Comparison of ENCODE assay signal across 23 mouse cellular contexts in genomic region chr10:43349718-43350117, GRCm38 (mm10).
DNase-seq lines count a peak whose midpoint lies in the region; ATAC-seq and TF ChIP-seq lines count a peak whose summit lies in the region.
"Had no signal": no experiment of that assay in that cellular context is flagged by ENCODE, and none has a peak within 500 bp of the region (broad histone marks: within the 10 kb centered on the region; RNA-seq: fewer than 3 reads in every experiment).

No protein-coding gene starts in this region.

- 0 out of 2 replicates have a peak, but pooled peaks cover 4% of the 10 kb centered on the region for H3K4me1 ChIP-seq in hindbrain, embryonic 16.5 days (ENCODE audit: control insufficient read depth, insufficient read depth, low read depth, low read length)
- no peaks in the 10 kb centered on the region for H3K4me1 ChIP-seq in hindbrain, embryonic 11.5 days (replicated peaks; ENCODE audit: control insufficient read depth, insufficient read depth, low read length)
- no peaks in the 10 kb centered on the region for H3K4me1 ChIP-seq in stomach, postnatal 0 days (replicated peaks; ENCODE audit: control insufficient read depth, insufficient read depth)
- H3K4me1 ChIP-seq: embryonic facial prominence, embryonic 13.5 days; heart, embryonic 10.5 days; intestine, embryonic 15.5 days had no signal

- TF ChIP-seq POLR2A in brain, embryonic 14.5 days (IDR thresholded peaks at IDR 0.05; ENCODE audit: borderline replicate concordance, extremely low read depth, insufficient read depth, insufficient read length, poor library complexity, severe bottlenecking), result no peak

- TF ChIP-seq CTCF in brain, embryonic 14.5 days (IDR thresholded peaks at IDR 0.05; ENCODE audit: borderline replicate concordance, extremely low read depth, insufficient read depth, insufficient read length), result no peak
- no peak for TF ChIP-seq CTCF in stomach, postnatal 0 days (IDR thresholded peaks at IDR 0.05; ENCODE audit: low read depth)

- H3K4me2 ChIP-seq in hindbrain, embryonic 16.5 days (ENCODE audit: low read length), result no peak overlapping the region
- no peak overlapping the region for H3K4me2 ChIP-seq in hindbrain, embryonic 11.5 days (replicated peaks; ENCODE audit: low read depth, low read length)
- no peak overlapping the region for H3K4me2 ChIP-seq in stomach, postnatal 0 days (replicated peaks; ENCODE audit: low read depth)
- H3K4me2 ChIP-seq: embryonic facial prominence, embryonic 13.5 days; intestine, embryonic 15.5 days had no signal

- H3K36me3 ChIP-seq in hindbrain, embryonic 16.5 days (ENCODE audit: control insufficient read depth, insufficient read depth, low read length), result no peaks in the 10 kb centered on the region
- no peaks in the 10 kb centered on the region for H3K36me3 ChIP-seq in hindbrain, embryonic 11.5 days (ENCODE audit: control insufficient read depth, insufficient read depth, low read length)
- no peaks in the 10 kb centered on the region for H3K36me3 ChIP-seq in stomach, postnatal 0 days (ENCODE audit: control insufficient read depth, insufficient read depth, low read length)
- H3K36me3 ChIP-seq: heart, embryonic 10.5 days had no signal

- no peak overlapping the region for H3K4me3 ChIP-seq in hindbrain, embryonic 16.5 days (ENCODE audit: low read length)
- H3K4me3 ChIP-seq in hindbrain, embryonic 11.5 days (ENCODE audit: low read depth, low read length), result no peak overlapping the region
- no peak overlapping the region for H3K4me3 ChIP-seq in stomach, postnatal 0 days (ENCODE audit: low read depth, low read length)
- H3K4me3 ChIP-seq: embryonic facial prominence, embryonic 13.5 days; erythroblast, embryonic 14.5 days; heart, embryonic 10.5 days; intestine, embryonic 15.5 days had no signal

- no peak for TF ChIP-seq EP300 in stomach, postnatal 0 days (optimal IDR thresholded peaks at IDR 0.05)

- no peaks in the 10 kb centered on the region for H3K9me3 ChIP-seq in hindbrain, embryonic 16.5 days (ENCODE audit: control insufficient read depth, low read length)
- no peaks in the 10 kb centered on the region for H3K9me3 ChIP-seq in hindbrain, embryonic 11.5 days (ENCODE audit: control insufficient read depth, low read length)
- no peaks in the 10 kb centered on the region for H3K9me3 ChIP-seq in stomach, postnatal 0 days (ENCODE audit: control insufficient read depth, low read length)
- H3K9me3 ChIP-seq: embryonic facial prominence, embryonic 13.5 days; heart, embryonic 10.5 days; intestine, embryonic 15.5 days had no signal

- 17% methylated on average over 2 of the region's 2 CpGs for WGBS in hindbrain, embryonic 16.5 days
- WGBS in hindbrain, embryonic 11.5 days, result 54% methylated on average over 2 of the region's 2 CpGs
- WGBS in stomach, postnatal 0 days, result 75% methylated on average over 2 of the region's 2 CpGs

- H3K9ac ChIP-seq in hindbrain, embryonic 16.5 days (ENCODE audit: low read depth, low read length), result no peak overlapping the region
- no peak overlapping the region for H3K9ac ChIP-seq in hindbrain, embryonic 11.5 days (ENCODE audit: low read depth, low read length)
- H3K9ac ChIP-seq in stomach, postnatal 0 days (ENCODE audit: low read length), result no peak overlapping the region
- H3K9ac ChIP-seq: embryonic facial prominence, embryonic 13.5 days; intestine, embryonic 15.5 days had no signal

- DNase-seq in hindbrain, embryonic 11.5 days (ENCODE audit: low spot score), result no peak
- DNase-seq in brain, adult 2 months (ENCODE audit: low read depth, low spot score), result peak; percentile 49
- DNase-seq in brain, embryonic 14.5 days (ENCODE audit: low read depth), result peak; percentile 75
- peak; percentile 44 for DNase-seq in layer of hippocampus, adult 9-11 months
- no peak for DNase-seq in right cerebral cortex, adult 18-20 months
- DNase-seq in frontal cortex, postnatal 36 days (ENCODE audit: low spot score in 2 of 2), result no peak
- DNase-seq in stomach, postnatal 0 days (ENCODE audit: low spot score), result no peak
- DNase-seq: adrenal gland, adult 8-10 months; cerebellum, adult 8-10 months; cerebellum, postnatal 36 days; embryo, embryonic 11 days; gastrocnemius, postnatal 10 days; heart, postnatal 4 days; kidney, postnatal 10 days; lung, postnatal 4 days; right cerebral cortex, postnatal 25 days; thymus, postnatal 14 days had no signal

- peak; percentile 34; the same call in 1 of the 2 replicates for ATAC-seq in hindbrain, embryonic 16.5 days
- ATAC-seq in hindbrain, embryonic 11.5 days (ENCODE audit: low FRiP score), result no peak
- ATAC-seq in stomach, postnatal 0 days (ENCODE audit: low FRiP score, low TSS enrichment), result no peak
- ATAC-seq: activated CD4-positive, CD25-positive, alpha-beta regulatory T cell, adult 4 months; intestine, embryonic 15.5 days had no signal

- H3K27me3 ChIP-seq in hindbrain, embryonic 16.5 days (replicated peaks; ENCODE audit: control insufficient read depth, insufficient read depth, low read length), result no peaks in the 10 kb centered on the region
- no peaks in the 10 kb centered on the region for H3K27me3 ChIP-seq in hindbrain, embryonic 11.5 days (ENCODE audit: control insufficient read depth, insufficient read depth, low read length)
- H3K27me3 ChIP-seq in stomach, postnatal 0 days (ENCODE audit: control insufficient read depth, insufficient read depth, low read length), result no peaks in the 10 kb centered on the region
- H3K27me3 ChIP-seq: embryonic facial prominence, embryonic 13.5 days; intestine, embryonic 15.5 days had no signal

- H3K27ac ChIP-seq in hindbrain, embryonic 16.5 days (ENCODE audit: low read depth, low read length), result no peak overlapping the region
- H3K27ac ChIP-seq in hindbrain, embryonic 11.5 days (ENCODE audit: low read depth, low read length), result no peak overlapping the region
- no peak overlapping the region for H3K27ac ChIP-seq in stomach, postnatal 0 days (replicated peaks)
- H3K27ac ChIP-seq: embryonic facial prominence, embryonic 13.5 days; heart, embryonic 10.5 days; intestine, embryonic 15.5 days had no signal

Comparison
In these comparisons a context has a peak if more than half of its experiments do, and no peak if none do; other contexts are left out.
1. DNase-seq: peak in brain, adult 2 months (single experiment), brain, embryonic 14.5 days (single experiment) and layer of hippocampus, adult 9-11 months (single experiment); none in hindbrain, embryonic 11.5 days (single experiment), right cerebral cortex, adult 18-20 months (single experiment), frontal cortex, postnatal 36 days (0 of 2) and stomach, postnatal 0 days (single experiment).